Mouse (Mus musculus) stomach, postnatal 0 days (tissue): Measurements from ENCODE around the gene Slc1a2. TPM values are rescaled to one million over a fixed set of nuclear protein-coding genes. Genes with fewer than 3 reads are reported as not detected.

Experiments used
- ATAC-seq: fragments of 200-750 bp; cut with Nextera tagmentation; 2 replicates; pipeline ENCODE4 v1.8.0; 2017; ENCODE audit not compliant: low FRiP score, low TSS enrichment
- DNase-seq: peaks from one replicate; pipeline ENCODE4 v3.0.0-alpha.2; 2016; ENCODE audit warnings: low spot score
- H3K27ac ChIP-seq: fragments of 300-500 bp; sonication (generic); replicated peaks from 2 replicates; pipeline ENCODE4 v1.5.1; 2014; ENCODE audit warnings: mild to moderate bottlenecking, control low read depth
- H3K27me3 ChIP-seq: fragments of 300-500 bp; sonication (generic); 2 replicates; pipeline ENCODE4 v1.6.1; 2014; ENCODE audit warnings: low read length; ENCODE audit not compliant: control insufficient read depth, insufficient read depth
- H3K36me3 ChIP-seq: fragments of 300-500 bp; sonication (generic); 2 replicates; pipeline ENCODE4 v1.6.1; 2014; ENCODE audit warnings: low read length, mixed read lengths; ENCODE audit not compliant: control insufficient read depth, insufficient read depth
- H3K4me1 ChIP-seq: fragments of 300-500 bp; sonication (generic); replicated peaks from 2 replicates; pipeline ENCODE4 v1.6.1; 2014; ENCODE audit warnings: antibody characterized with exemption; ENCODE audit not compliant: control insufficient read depth, insufficient read depth
- H3K4me2 ChIP-seq: fragments of 300-500 bp; sonication (generic); replicated peaks from 2 replicates; pipeline ENCODE4 v1.6.1; 2014; ENCODE audit warnings: low read depth, mild to moderate bottlenecking, control low read depth, moderate library complexity
- H3K4me3 ChIP-seq: fragments of 300-500 bp; sonication (generic); 2 replicates; pipeline ENCODE4 v1.5.1; 2014; ENCODE audit warnings: low read depth, low read length, control low read depth
- H3K9ac ChIP-seq: fragments of 300-500 bp; sonication (generic); 2 replicates; pipeline ENCODE4 v1.6.1; 2014; ENCODE audit warnings: mild to moderate bottlenecking, low read length, control low read depth, mixed read lengths
- H3K9me3 ChIP-seq: fragments of 300-500 bp; sonication (generic); 2 replicates; pipeline ENCODE4 v1.6.1; 2016; ENCODE audit warnings: low read length; ENCODE audit not compliant: control insufficient read depth
- CTCF ChIP-seq: IDR thresholded peaks from 2 replicates; pipeline ENCODE4 v1.5.1; 2016; ENCODE audit warnings: antibody characterized with exemption, low read depth, mild to moderate bottlenecking, moderate library complexity
- EP300 ChIP-seq: optimal IDR thresholded peaks from 2 replicates; pipeline ENCODE3; 2016; ENCODE audit warnings: antibody characterized with exemption
- WGBS: fragments of 180-500 bp; shearing (Covaris S2); extraction: QIAGEN DNeasy Blood & Tissue Kit; methylation state at CpG from one replicate; pipeline ENCODE4 v1.1.7; 2014; 5-methylcytosine and 5-hydroxymethylcytosine counted together
- polyA plus RNA-seq: library from polyadenylated mRNA; unstranded; fragments of >200 nt; fragmentation: Nextera tagmentation; extraction: Ambion mirVana; gene quantifications from 2 replicates; pipeline ENCODE4 v1.2.1, GENCODE M21; 2015

Gene Slc1a2
- polyA plus RNA-seq, 1 experiment from 2014 or later, result 1.8 TPM

DNA sequence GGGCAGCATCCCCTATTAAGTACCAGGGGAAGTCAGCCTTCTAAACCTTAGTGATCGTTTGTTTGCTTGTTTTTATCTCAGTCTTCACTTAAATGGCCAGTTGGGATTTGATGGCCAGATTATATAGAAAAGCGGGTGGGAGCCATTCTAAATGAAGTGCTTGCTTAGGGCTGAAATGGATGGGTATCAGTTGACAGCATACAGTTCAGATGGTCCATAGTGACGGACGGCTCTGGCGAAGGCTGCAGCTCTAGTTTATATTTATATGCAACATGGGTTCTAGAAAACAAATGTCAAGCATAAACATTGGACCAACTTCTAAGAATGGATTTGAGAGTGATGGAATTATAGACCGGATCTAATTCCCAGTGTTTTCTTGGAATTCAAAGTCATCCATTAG lies 9.5 kb downstream of the Slc1a2 start:
- Histone ChIP-seq H3K4me2 (no peak overlapping the region), H3K9ac (no peak overlapping the region), H3K4me3 (no peak overlapping the region), H3K9me3 (no peaks in the 10 kb centered on the region), H3K27me3 (no peaks in the 10 kb centered on the region), H3K4me1 (no peaks in the 10 kb centered on the region), H3K27ac (no peak overlapping the region), H3K36me3 (no peaks in the 10 kb centered on the region)
- no peak for TF ChIP-seq CTCF
- no peak for TF ChIP-seq EP300
- ATAC-seq, result no peak
- WGBS, result 46% methylated on average over 6 of the region's 6 CpGs
- no peak for DNase-seq

DNA sequence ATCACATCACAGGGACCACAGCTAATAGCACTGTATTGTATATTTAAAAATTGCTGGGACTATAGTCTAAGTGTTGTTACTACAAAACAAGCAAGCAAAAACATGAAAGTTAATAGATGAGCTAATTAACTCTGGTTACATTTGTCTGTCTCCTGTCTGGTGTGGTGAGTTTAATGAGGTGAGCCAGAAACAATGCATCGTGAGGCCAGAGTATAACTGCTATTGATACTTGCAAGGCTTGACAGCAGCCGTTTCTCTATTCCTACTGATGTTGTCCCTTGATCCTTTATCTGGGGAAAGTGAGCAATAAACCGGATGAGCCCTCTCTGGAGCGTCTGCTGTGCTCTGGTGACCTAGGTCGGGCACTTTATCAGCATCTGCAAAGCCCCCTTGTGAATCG lies 11.1 kb downstream of the Slc1a2 start:
- Histone ChIP-seq H3K4me2 (no peak overlapping the region), H3K27ac (no peak overlapping the region), H3K36me3 (no peaks in the 10 kb centered on the region), H3K27me3 (no peaks in the 10 kb centered on the region), H3K9me3 (no peaks in the 10 kb centered on the region), H3K4me3 (no peak overlapping the region), H3K4me1 (no peaks in the 10 kb centered on the region), H3K9ac (no peak overlapping the region)
- TF ChIP-seq EP300 (no peak), CTCF (no peak)
- WGBS, result 47% methylated on average over 6 of the region's 6 CpGs
- DNase-seq (no peak), ATAC-seq (no peak)

DNA sequence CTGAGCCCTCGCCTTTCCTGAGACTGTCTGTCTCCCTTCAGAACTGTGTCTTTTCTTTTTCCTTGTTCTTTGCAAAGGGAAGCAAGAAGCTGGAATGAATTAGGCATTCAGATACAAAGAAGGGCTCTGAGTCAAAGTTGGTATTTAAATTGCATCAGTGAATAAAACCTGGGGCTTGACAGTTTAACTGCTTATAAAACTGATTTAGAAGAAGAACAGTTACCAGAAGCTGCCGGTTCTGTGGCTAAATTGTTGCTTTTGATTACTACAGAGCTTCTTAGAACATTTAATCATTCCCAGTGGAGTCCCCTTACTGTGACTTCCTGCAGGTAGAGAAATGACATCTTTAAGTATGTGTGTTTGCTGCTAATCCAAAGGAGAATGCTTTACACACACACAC lies 16.1 kb downstream of the Slc1a2 start:
- no peak for ATAC-seq
- Histone ChIP-seq H3K27me3 (no peaks in the 10 kb centered on the region), H3K4me1 (no peaks in the 10 kb centered on the region), H3K27ac (no peak overlapping the region), H3K36me3 (no peaks in the 10 kb centered on the region), H3K9ac (no peak overlapping the region), H3K4me3 (no peak overlapping the region), H3K9me3 (no peaks in the 10 kb centered on the region), H3K4me2 (no peak overlapping the region)
- DNase-seq, result no peak
- TF ChIP-seq CTCF (no peak), EP300 (no peak)
- 54% methylated on average over 2 of the region's 2 CpGs for WGBS

- 71% methylated on average over 6 of the region's 6 CpGs for WGBS
Observed at GRCm38 (mm10) chr2:102675275-102675674, 16.8 kb downstream of the Slc1a2 start.

GRCm38 (mm10) chr2:102676716-102677312 lies 18.4 kb downstream of the Slc1a2 start:
- Histone ChIP-seq H3K4me1 (no peaks in the 10 kb centered on the region), H3K4me2 (no peak overlapping the region), H3K27me3 (no peaks in the 10 kb centered on the region), H3K27ac (no peak overlapping the region), H3K36me3 (no peaks in the 10 kb centered on the region), H3K9ac (no peak overlapping the region), H3K4me3 (no peak overlapping the region), H3K9me3 (no peaks in the 10 kb centered on the region)
- 72% methylated on average over 9 of the region's 9 CpGs for WGBS
- DNase-seq (peak; percentile 56), ATAC-seq (peak; percentile 34; the same call in 1 of the 2 replicates)
- no peak for TF ChIP-seq EP300
- no peak for TF ChIP-seq CTCF

More at GRCm38 (mm10) chr2:102675275-102675674, 16.8 kb downstream of the Slc1a2 start:
- no peak overlapping the region for H3K4me2 ChIP-seq
- H3K9ac ChIP-seq, result no peak overlapping the region
- no peak overlapping the region for H3K4me3 ChIP-seq
- ATAC-seq, result no peak
- H3K4me1 ChIP-seq, result no peaks in the 10 kb centered on the region
- peak; percentile 71 for DNase-seq
- no peaks in the 10 kb centered on the region for H3K36me3 ChIP-seq
- TF ChIP-seq CTCF, result peak; percentile 72
- no peak for TF ChIP-seq EP300
- H3K9me3 ChIP-seq, result no peaks in the 10 kb centered on the region
- no peak overlapping the region for H3K27ac ChIP-seq
- no peaks in the 10 kb centered on the region for H3K27me3 ChIP-seq

DNA sequence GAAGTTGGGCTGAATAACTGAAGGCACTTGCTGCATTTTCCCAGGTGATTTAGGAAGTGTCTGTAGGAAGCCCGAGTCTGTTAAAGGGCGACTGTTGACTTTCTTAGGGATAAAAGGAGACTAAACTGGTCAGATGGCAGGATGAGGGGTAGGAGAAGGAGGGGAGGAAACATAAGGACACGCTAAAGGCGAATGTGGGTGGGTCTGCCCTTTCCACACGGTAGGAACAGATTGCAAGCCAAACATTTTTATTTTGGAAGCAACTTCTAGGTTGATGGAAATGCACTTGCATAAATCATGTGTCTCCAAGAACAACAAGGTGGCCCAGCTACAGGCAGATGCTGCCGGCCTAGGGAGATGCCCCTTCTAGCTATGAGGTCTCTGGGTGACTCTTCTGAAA lies 18.9 kb downstream of the Slc1a2 start:
- Histone ChIP-seq H3K4me1 (no peaks in the 10 kb centered on the region), H3K36me3 (no peaks in the 10 kb centered on the region), H3K4me3 (no peak overlapping the region), H3K9ac (no peak overlapping the region), H3K9me3 (no peaks in the 10 kb centered on the region), H3K27me3 (no peaks in the 10 kb centered on the region), H3K27ac (no peak overlapping the region), H3K4me2 (no peak overlapping the region)
- DNase-seq (no peak), ATAC-seq (no peak)
- 51% methylated on average over 6 of the region's 6 CpGs for WGBS
- TF ChIP-seq CTCF (no peak), EP300 (no peak)
